Mouse (Mus musculus) MEL (cell line): ENCODE measurements at regions not wholly inside any gene's neighbourhood (a gene's known extent, or its start where the extent isn't known, plus 50 kb on each side); places are given as distances from the start of the nearest gene placed in this dataset.

Experiments used
- CHD2 ChIP-seq: IDR thresholded peaks from 2 replicates; pipeline ENCODE4 v1.6.1; 2011; ENCODE audit warnings: low read length, improper control_type of control experiment
- CTCF ChIP-seq, 3 experiments: IDR thresholded peaks in 2 of 3; conservative IDR thresholded peaks in 1 of 3; 2 replicates each; pipeline ENCODE4 v1.5.1; 2011 to 2012; ENCODE audit warnings: low read length in 3 of 3, low read depth in 2 of 3, mild to moderate bottlenecking in 2 of 3, improper control_type of control experiment in 1 of 3, inconsistent platforms in 1 of 3, mixed read lengths in 1 of 3, moderate library complexity in 1 of 3; ENCODE audit not compliant: control insufficient read depth in 1 of 3, insufficient read depth in 1 of 3, poor library complexity in 1 of 3, severe bottlenecking in 1 of 3
- E2F4 ChIP-seq: IDR thresholded peaks from 2 replicates; pipeline ENCODE4 v1.6.1; 2011; ENCODE audit warnings: low read depth, low read length, improper control_type of control experiment, borderline replicate concordance
- GATA1 ChIP-seq: IDR thresholded peaks from 2 replicates; pipeline ENCODE4 v1.6.1; 2011; ENCODE audit warnings: low read depth, low read length, improper control_type of control experiment
- MAX ChIP-seq: IDR thresholded peaks from 2 replicates; pipeline ENCODE4 v1.6.1; 2011; ENCODE audit warnings: low read length, improper control_type of control experiment
- MEF2A ChIP-seq: IDR thresholded peaks from 2 replicates; pipeline ENCODE4 v1.6.1; 2014; ENCODE audit warnings: low read depth, mild to moderate bottlenecking, inconsistent platforms, low read length, improper control_type of control experiment; ENCODE audit not compliant: poor library complexity, insufficient replicate concordance, severe bottlenecking; ENCODE audit errors: extremely low read depth
- MYB ChIP-seq: IDR thresholded peaks from 2 replicates; pipeline ENCODE4 v1.6.1; 2011; ENCODE audit warnings: mild to moderate bottlenecking, low read depth, low read length, improper control_type of control experiment
- NELFE ChIP-seq: IDR thresholded peaks from 2 replicates; pipeline ENCODE4 v1.6.1; 2011; ENCODE audit warnings: low read depth, low read length, improper control_type of control experiment
- POLR2A ChIP-seq, 2 experiments: IDR thresholded peaks; 2 replicates each; pipeline ENCODE4 v1.6.1; 2011 to 2012; ENCODE audit warnings: low read length in 2 of 2, mild to moderate bottlenecking in 2 of 2, control low read depth in 1 of 2, improper control_type of control experiment in 1 of 2, low read depth in 1 of 2, moderate library complexity in 1 of 2; ENCODE audit not compliant: control insufficient read depth in 1 of 2, insufficient read depth in 1 of 2, poor library complexity in 1 of 2
- TCF12 ChIP-seq: IDR thresholded peaks from 2 replicates; pipeline ENCODE4 v1.6.1; 2014; ENCODE audit warnings: low read depth, mild to moderate bottlenecking, inconsistent platforms, low read length, improper control_type of control experiment, moderate library complexity
- USF1 ChIP-seq: IDR thresholded peaks from 2 replicates; pipeline ENCODE4 v1.6.1; 2014; ENCODE audit warnings: low read depth, mild to moderate bottlenecking, inconsistent platforms, low read length, improper control_type of control experiment, moderate library complexity

- no peak for TF ChIP-seq GATA1
- no peak for TF ChIP-seq CTCF (IDR thresholded peaks at IDR 0.05 in 2 of 3, conservative IDR thresholded peaks at IDR 0.05 in 1 of 3; ENCODE audit: control insufficient read depth in 1 of 3, insufficient read depth in 1 of 3, low read depth in 2 of 3, low read length in 3 of 3, poor library complexity in 1 of 3, severe bottlenecking in 1 of 3)
- no peak for TF ChIP-seq POLR2A (IDR thresholded peaks at IDR 0.05; ENCODE audit: control insufficient read depth in 1 of 2, insufficient read depth in 1 of 2, low read depth in 1 of 2, low read length in 2 of 2, poor library complexity in 1 of 2)
- no peak for TF ChIP-seq MAX
- no peak for TF ChIP-seq USF1
- TF ChIP-seq MEF2A = no peak
- no peak for TF ChIP-seq E2F4
- TF ChIP-seq MYB = no peak
- TF ChIP-seq NELFE = no peak
- TF ChIP-seq TCF12 = no peak
- no peak for TF ChIP-seq CHD2
Measured at GRCm38 (mm10) chr10:16681001-16681400, 1042.0 kb upstream of the Cited2 start.
